In the genomic region with DNA sequence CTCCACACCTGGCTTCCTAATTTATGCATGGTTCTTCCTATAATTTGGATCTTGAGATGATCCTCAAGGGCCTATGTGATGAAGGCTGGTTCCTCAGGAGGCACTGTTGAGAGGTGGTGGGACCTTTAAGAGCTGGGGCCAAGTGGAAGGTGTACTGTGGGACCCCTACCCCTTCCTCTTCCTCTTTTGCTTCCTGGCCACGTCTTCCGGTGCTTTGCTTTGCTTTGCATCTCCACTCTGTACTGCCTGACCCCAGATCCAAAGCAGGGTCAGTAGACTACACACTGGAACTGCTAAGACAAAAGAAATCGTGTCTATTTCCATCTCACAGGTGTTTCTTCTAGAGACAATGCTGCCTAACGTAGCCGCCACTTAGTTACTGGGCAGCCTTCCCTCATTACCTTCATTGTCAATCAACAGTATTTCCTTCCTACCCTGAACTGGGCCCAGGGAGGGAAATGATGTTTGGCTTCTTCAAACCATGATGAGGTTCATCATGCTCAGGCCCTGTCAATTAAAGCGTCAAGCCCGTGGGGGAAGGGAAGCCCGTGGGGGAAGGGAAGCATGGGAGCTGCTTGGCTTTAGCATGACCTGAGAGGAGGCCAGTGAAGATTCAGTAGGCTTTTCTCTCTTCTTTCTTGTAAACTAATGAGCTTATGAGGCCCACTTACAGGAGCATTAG, we compare ENCODE assay signal across 7 mouse cellular contexts. TPM values are rescaled to one million over a fixed set of nuclear protein-coding genes. Genes with fewer than 3 reads are reported as not detected.
DNase-seq lines count a peak whose midpoint lies in the region; ATAC-seq and TF ChIP-seq lines count a peak whose summit lies in the region.

No protein-coding gene starts in this region.

- H3K36me3 ChIP-seq in testis, adult 2 months (ENCODE audit: control insufficient read depth, insufficient read depth, low read length), result no peaks in the 10 kb centered on the region
- no peaks in the 10 kb centered on the region for H3K36me3 ChIP-seq in hindbrain, embryonic 16.5 days (ENCODE audit: control insufficient read depth, insufficient read depth, low read length)
- no peaks in the 10 kb centered on the region for H3K36me3 ChIP-seq in neural tube, embryonic 11.5 days (ENCODE audit: control insufficient read depth, insufficient read depth, low read length)

- peak overlapping the region; percentile 100 for H3K9ac ChIP-seq in hindbrain, embryonic 16.5 days (ENCODE audit: low read depth, low read length)
- H3K9ac ChIP-seq in neural tube, embryonic 11.5 days (ENCODE audit: low read length), result no peak overlapping the region

- peak overlapping the region; percentile 66 for H3K4me2 ChIP-seq in hindbrain, embryonic 16.5 days (ENCODE audit: low read length)
- H3K4me2 ChIP-seq in neural tube, embryonic 11.5 days (ENCODE audit: low read depth), result peak overlapping the region; percentile 80

- no peaks in the 10 kb centered on the region for H3K9me3 ChIP-seq in hindbrain, embryonic 16.5 days (ENCODE audit: control insufficient read depth, low read length)
- H3K9me3 ChIP-seq in neural tube, embryonic 11.5 days (ENCODE audit: control insufficient read depth, low read length), result no peaks in the 10 kb centered on the region

- H3K27me3 ChIP-seq in testis, adult 2 months (ENCODE audit: control insufficient read depth, insufficient read depth, low read length), result no peaks in the 10 kb centered on the region
- no peaks in the 10 kb centered on the region for H3K27me3 ChIP-seq in hindbrain, embryonic 16.5 days (replicated peaks; ENCODE audit: control insufficient read depth, insufficient read depth, low read length)
- H3K27me3 ChIP-seq in neural tube, embryonic 11.5 days (ENCODE audit: control insufficient read depth, insufficient read depth, low read length), result no peaks in the 10 kb centered on the region

- no peak for TF ChIP-seq CTCF in testis, adult 2 months (IDR thresholded peaks at IDR 0.05; ENCODE audit: control insufficient read depth, insufficient read depth, insufficient replicate concordance, low read depth, low read length)

- 30% methylated on average over 8 of the region's 8 CpGs for WGBS in hindbrain, embryonic 16.5 days
- WGBS in neural tube, embryonic 11.5 days, result 52% methylated on average over 8 of the region's 8 CpGs

- TF ChIP-seq POLR2A in testis, adult 2 months (IDR thresholded peaks at IDR 0.05; ENCODE audit: control insufficient read depth, low read depth, low read length), result no peak

- no peak for ATAC-seq in hindbrain, embryonic 16.5 days
- ATAC-seq in neural tube, embryonic 11.5 days (ENCODE audit: insufficient read depth, low FRiP score, low TSS enrichment), result no peak

- DNase-seq in testis, postnatal 14 days (ENCODE audit: low spot score), result no peak
- DNase-seq in embryo, embryonic 9.5 days (ENCODE audit: extremely low spot score), result peak; percentile 52
- DNase-seq in neural tube, embryonic 11.5 days (ENCODE audit: low spot score), result peak; percentile 25
- no peak for DNase-seq in right cerebral cortex, postnatal 14 days
- DNase-seq in adrenal gland, postnatal 36 days, result no peak

- no peak overlapping the region for H3K4me3 ChIP-seq in testis, adult 2 months (ENCODE audit: control insufficient read depth, low read depth, low read length)
- peak overlapping the region; percentile 89 for H3K4me3 ChIP-seq in hindbrain, embryonic 16.5 days (ENCODE audit: low read length)
- peak overlapping the region; percentile 94 for H3K4me3 ChIP-seq in neural tube, embryonic 11.5 days (ENCODE audit: low read depth, low read length)

- 0 out of 2 replicates have a peak overlapping the region, but pooled peaks have one; percentile 5 for H3K27ac ChIP-seq in testis, adult 2 months (ENCODE audit: control insufficient read depth, insufficient read depth, low read depth, low read length)
- H3K27ac ChIP-seq in hindbrain, embryonic 16.5 days (ENCODE audit: low read depth, low read length), result peak overlapping the region; percentile 99
- H3K27ac ChIP-seq in neural tube, embryonic 11.5 days (ENCODE audit: low read depth, low read length), result peak overlapping the region; percentile 3; the same call in 1 of the 2 replicates

- peaks cover 15% of the 10 kb centered on the region for H3K4me1 ChIP-seq in testis, adult 2 months (ENCODE audit: control insufficient read depth, insufficient read depth, low read length)
- H3K4me1 ChIP-seq in hindbrain, embryonic 16.5 days (ENCODE audit: control insufficient read depth, insufficient read depth, low read depth, low read length), result peaks cover 13% of the 10 kb centered on the region
- peaks cover 5% of the 10 kb centered on the region for H3K4me1 ChIP-seq in neural tube, embryonic 11.5 days (ENCODE audit: control insufficient read depth, insufficient read depth, low read length)

RNA-seq across cellular contexts. Expression of a gene that starts 2.9 kb away (rescaled TPM):
- 1,023 and 1,270 TPM in 2 replicates for polyA plus RNA-seq in testis, adult 2 months (2012; rRNA removed)
- polyA plus RNA-seq in hindbrain, embryonic 16.5 days (2015; fragmentation: Nextera tagmentation; extraction: Ambion mirVana), result 3,926 and 4,269 TPM in 2 replicates
- polyA plus RNA-seq in neural tube, embryonic 11.5 days (2014; fragmentation: Nextera tagmentation; extraction: Ambion mirVana), result 3,130 and 3,517 TPM in 2 replicates
- 100 to 1,000 TPM; 175 to 225 TPM for total RNA-seq in adrenal gland, postnatal 36 days (2021)

RNA-seq across cellular contexts. Expression of a gene that starts 55.9 kb away (rescaled TPM):
- polyA plus RNA-seq in testis, adult 2 months (2012; rRNA removed), result 517 and 550 TPM in 2 replicates
- 28.9 and 30.2 TPM in 2 replicates for polyA plus RNA-seq in hindbrain, embryonic 16.5 days (2015; fragmentation: Nextera tagmentation; extraction: Ambion mirVana)
- polyA plus RNA-seq in neural tube, embryonic 11.5 days (2014; fragmentation: Nextera tagmentation; extraction: Ambion mirVana), result 40.0 and 48.6 TPM in 2 replicates
- 100 to 1,000 TPM in 1 of 2 experiments, 10 to 100 TPM in 1; 88.9 to 100 TPM for total RNA-seq in adrenal gland, postnatal 36 days (2021)

Comparison
In these comparisons a context has a peak if more than half of its experiments do, and no peak if none do; other contexts are left out.
1. H3K27ac ChIP-seq: peak in every context shown above with its lines; median percentile 99 in hindbrain, embryonic 16.5 days; 5 in testis, adult 2 months; 3 in neural tube, embryonic 11.5 days.
2. DNase-seq: peak in embryo, embryonic 9.5 days (single experiment) and neural tube, embryonic 11.5 days (single experiment); none in testis, postnatal 14 days (single experiment), right cerebral cortex, postnatal 14 days (single experiment) and adrenal gland, postnatal 36 days (0 of 2).
3. RNA of a gene that starts 55.9 kb away (polyA plus RNA-seq): 517 to 550 TPM in testis, adult 2 months; 40.0 to 48.6 TPM in neural tube, embryonic 11.5 days and 28.9 to 30.2 TPM in hindbrain, embryonic 16.5 days; every median in the first group is over 10 times any median in the second.